Mouse (Mus musculus) frontal cortex, postnatal 25 days (tissue): ENCODE measurements at regions not wholly inside any gene's neighbourhood (a gene's known extent, or its start where the extent isn't known, plus 50 kb on each side); places are given as distances from the start of the nearest gene placed in this dataset.

Source experiments
- DNase-seq, 2 experiments: peaks; one replicate each; pipeline ENCODE4 v3.0.0; 2022; ENCODE audit warnings: low spot score in 2 of 2

DNA sequence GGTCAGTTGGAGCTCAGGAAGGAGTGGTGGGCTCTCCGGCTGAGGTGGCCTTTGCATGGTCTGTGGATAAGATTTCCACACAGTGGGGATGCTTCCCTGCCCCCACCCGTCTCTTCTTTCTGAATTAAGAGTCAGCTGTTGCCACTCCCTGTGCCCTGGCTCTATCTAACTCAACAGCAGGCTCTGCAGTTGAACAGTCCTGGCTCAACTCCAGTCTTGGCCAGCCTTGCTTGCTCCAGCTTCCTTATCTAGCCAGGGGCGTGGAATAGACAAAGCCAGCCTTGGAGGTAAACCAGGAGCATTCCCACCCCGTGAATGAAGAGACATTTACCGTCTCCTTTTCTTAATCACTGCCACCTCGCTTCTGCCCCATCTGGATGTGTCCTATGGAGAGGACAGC, 89.7 kb downstream of the Mn1 start:
- DNase-seq = no peak

DNA sequence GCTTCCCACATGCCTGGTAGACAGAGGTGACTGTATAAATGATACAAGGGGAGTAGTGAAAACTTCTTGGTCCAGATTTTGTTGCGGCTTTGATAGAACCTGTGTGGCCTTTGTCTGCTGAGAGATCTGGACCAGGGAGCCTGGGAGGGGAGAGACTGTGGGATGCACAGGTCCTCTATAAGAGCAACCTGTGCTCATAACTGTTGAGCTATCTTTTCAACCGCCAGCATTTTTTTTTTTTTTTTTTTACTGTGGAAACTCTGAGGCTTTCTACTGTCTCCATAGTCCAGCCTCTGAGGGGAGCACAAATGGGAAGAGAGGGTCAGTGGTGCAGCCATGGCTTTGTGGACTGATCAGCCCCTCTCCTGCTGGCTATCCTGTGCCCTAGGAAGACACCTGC, 90.2 kb downstream of the Mn1 start:
- DNase-seq = no peak

DNA sequence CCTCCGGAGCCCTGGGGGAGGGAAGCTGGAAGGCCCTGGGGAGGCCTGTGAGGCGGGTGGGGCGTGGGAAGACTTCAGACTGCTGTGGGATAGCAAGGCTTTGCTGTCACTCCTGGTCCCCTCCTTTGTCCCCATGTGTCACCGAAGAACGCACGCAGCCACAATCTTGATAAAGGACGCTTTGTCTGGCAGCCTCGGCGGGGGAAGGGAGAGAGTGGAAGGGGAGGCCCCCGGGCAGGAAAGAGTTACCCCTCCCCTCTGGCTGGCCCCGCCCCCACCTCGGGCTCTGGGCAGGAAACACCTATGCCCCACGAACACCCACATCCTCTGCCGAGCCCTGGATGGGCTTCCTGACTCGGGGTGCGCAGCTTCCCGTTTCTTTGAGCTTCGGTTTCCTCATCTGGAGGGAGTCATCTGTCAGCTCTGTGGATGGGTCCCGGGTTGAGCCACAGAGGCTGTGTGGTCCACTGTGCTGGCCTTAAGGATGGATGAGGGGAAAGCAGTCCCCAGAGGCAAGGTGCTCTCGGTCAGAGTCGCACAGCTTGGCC, 91.9 kb downstream of the Mn1 start:
- DNase-seq = no peak

DNA sequence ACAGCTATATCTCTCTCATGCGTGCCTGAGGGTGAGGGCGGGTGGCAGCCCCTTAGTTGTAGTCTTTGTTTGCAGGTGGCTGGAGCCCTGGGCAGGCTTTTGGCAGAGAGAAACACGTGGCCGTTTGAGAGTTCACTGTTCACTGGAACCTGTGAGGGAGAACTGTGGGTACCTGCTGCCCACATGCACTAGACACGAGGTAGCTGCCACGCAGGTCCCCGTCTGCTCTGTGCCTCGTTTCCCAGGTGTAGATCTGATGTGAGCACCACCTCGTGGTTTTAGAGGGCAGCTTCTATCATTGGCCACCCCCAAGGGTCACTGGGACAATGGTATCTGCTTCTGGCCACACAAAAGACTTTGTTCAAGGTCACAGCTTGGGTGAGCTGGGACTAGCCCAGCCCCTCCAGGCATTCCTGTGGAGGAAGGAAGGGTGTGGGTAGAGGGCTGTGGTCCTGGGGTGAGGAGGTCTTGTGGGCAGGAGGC, 92.5 kb downstream of the Mn1 start:
- no peak for DNase-seq

DNA sequence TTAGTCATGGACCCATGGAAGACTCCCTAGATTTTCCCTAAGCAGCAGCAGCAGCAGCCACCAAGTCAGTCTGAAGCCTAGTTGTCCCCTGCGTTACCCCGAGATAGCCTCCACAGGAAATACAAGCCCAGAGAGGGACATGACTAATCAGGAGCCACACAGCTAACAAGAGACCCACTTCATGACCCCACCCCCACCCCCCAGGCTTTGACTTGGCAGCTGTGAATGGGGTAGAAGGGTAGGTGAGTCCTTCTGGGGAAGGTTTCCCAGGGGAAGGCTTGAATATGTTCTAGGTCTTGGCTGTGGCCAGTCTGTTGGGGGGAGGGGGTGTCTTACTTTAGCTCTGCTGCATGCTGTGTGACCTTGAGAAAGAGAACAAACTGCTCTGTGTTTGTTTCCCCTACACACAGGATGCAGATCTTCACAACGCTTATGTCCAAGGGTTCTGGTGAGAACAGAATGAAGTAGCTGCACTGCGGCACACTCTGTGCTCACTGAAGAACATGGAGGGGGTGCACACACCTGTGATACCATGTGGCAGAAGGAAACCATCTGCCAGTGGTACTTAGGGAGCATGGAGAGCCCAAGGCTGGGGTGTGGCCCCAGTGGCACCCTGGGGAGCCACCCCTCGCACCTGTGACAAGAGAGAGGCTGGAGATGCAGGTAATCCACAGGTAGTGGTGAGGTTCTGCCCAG, 93.2 kb downstream of the Mn1 start:
- DNase-seq = no peak

DNA sequence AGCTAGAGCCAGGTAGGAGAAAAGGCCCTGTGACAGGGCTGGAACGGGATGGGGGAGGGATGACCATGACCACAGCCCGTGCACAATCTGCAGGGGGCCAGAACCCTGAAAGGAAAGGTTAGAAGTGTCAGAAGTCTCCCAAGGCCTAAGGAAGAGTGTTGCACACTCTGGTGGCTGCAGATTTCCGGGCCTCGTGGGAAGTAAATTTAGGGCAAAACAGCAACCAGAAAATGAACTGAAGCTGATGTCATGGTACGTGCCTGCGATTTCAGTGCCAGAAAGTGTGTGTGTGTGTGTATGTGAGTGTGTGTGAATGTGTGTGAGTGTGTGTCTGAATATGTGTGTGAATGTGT, 93.7 kb downstream of the Mn1 start:
- no peak for DNase-seq

DNA sequence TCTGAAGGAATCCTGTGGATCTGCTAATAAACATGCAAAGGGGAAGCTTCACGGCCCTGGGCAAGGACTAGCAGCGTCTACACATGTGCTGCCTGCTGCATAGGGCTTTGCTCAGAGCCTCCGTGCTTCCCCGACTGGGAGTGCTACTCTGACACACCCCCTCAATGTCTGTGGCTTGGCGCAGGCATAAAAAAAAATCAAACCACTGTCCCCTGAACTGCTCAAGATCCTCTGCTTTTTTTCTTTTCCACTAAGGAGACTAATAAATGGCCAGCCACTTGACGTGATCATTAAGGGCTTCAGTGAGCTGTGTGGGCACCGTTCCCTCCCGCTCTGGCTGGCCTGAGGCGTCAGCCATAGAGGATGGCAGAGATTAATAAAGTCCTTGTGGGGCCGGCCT, 94.8 kb downstream of the Mn1 start:
- no peak for DNase-seq

DNA sequence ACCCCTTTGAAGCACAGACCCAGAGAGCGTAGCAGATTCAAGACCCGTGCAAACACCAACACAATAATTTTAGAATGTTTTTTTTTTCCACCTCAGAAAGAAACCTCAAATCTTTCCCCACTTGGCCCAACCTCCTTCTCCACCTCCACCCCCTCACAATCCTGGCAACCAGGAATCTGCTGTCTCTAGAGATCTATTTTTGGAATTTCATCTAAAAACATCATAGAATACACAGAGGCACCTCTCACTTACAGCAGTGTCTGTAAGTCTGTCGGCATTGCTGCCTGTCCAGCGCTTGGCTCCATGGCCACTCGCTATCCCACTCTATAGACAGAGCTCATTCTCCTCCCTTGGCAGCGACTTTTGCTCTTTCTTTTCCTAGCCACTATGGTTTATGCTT, 96.8 kb downstream of the Mn1 start:
- DNase-seq = no peak

DNA sequence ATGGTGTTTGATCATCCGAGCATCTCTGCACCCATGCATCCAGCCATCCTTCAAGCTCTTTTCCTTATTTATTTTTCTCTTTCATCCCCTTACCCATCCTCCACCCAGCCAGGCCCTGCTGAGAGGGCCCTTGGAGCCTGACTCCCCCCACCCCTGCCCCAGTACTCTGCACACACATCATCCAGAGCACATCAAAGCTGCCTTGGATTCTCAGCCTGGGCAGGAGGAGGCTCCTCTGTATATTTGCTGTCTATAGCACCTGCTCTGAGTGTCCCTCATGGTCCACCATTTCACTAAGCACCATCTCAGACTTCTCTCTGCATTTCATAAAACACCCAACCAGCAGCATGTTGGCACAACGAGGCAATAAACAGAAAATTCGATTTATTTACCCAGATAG, 101.9 kb downstream of the Mn1 start:
- no peak for DNase-seq

DNA sequence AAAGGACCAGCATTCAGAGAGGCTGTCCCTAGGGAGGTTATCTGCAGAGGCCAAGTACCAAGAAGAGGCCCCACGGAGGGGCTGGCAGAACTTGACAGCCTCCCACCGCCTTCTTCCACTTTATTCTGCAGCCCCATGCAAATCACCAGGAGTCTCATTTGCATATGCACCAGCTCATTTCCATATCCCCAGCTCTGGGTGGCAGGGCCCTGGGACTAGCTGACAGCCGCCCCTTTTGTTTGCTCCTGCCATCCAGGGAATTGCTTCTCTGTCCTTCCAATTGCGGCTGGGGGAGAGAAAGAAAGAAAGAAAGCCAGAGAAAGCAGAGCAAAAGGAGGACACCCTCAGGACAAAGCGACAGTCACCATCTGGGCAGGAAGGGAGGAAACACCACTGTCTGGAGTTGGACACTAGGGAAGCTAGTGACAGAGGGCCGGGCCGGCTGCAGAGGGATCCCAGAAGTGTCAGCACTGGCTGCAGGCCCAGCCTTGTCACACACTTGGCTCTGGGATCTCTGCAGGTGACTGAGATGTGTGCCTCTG, 102.4 kb downstream of the Mn1 start:
- DNase-seq = no peak

DNA sequence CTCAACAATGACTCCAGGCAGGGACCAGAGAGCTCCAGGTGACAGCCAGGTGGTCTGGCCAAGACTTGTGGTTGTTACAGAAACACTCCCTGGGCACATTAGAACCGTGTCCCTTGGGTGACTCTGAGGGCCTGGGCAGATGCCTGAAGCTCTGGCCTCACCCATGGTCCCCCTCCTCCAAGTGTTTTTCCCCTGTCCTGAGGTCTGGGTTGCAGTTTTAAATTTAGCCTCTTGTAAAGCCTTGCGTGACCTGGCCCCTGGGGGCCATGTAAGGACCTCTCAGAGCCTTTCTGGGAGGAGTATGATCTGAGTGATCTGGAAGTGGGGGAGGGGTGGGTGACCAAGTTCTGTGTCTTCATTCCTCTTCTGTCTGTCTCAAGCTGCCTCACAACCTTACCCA, 104.7 kb downstream of the Mn1 start:
- no peak for DNase-seq

DNA sequence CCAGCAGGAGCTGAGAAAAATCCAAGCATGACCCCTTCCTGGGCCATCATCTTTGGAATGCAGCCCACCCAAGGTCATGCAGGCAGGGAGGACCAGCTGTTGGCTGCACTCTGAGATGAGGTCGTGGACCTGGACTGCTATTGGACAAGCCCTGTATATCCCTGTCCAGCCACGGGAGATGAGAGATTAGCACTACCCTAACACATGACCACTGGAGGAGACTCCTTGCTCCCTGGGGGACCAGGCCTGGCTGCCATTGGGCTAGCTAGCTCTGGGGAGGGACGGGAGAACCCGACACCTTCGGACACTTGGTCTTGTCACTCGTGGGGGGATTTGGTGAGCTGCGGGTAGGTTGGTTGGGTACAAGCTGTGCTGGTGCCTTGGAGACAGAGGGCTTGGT, 105.4 kb downstream of the Mn1 start:
- DNase-seq = no peak

DNA sequence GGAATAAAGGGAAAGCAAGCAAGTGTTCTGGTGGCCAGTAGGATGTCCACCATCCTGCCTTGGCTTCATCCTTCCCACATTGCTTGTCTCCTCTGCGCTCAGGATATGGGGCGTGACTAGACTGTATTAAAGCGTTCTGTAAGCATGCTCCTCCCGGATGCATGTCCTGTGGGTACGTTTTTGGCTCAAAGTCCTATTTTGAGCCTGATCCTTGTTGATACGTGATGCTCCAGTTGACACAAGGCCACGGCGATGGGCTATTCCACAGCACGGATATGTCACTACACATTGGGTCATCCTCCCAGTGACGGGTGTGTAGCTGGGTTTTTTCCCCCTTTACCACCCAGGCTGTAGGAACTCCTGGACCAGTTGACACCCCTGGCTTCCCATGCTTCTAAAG, 110.6 kb downstream of the Mn1 start:
- no peak for DNase-seq

DNA sequence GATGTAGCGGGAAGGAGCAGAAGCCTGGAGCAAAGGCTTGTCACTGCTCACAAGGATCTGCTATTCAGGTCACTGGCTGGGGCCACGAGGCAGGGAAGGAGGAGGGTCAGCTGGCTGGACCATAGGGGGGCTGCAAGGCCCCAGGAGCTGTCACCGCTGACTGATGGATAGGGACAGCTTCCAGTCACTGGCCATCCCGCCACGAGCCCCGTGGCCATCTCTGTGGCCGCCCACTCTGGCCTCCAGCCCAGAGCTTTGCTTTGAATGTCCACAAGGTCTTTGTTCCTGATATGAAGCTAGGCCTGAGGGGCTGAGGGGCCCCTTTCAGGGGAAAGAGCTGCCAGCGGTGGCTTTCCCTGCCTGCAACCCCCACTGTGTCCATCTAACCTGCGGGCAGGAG, 111.9 kb downstream of the Mn1 start:
- no peak for DNase-seq

DNA sequence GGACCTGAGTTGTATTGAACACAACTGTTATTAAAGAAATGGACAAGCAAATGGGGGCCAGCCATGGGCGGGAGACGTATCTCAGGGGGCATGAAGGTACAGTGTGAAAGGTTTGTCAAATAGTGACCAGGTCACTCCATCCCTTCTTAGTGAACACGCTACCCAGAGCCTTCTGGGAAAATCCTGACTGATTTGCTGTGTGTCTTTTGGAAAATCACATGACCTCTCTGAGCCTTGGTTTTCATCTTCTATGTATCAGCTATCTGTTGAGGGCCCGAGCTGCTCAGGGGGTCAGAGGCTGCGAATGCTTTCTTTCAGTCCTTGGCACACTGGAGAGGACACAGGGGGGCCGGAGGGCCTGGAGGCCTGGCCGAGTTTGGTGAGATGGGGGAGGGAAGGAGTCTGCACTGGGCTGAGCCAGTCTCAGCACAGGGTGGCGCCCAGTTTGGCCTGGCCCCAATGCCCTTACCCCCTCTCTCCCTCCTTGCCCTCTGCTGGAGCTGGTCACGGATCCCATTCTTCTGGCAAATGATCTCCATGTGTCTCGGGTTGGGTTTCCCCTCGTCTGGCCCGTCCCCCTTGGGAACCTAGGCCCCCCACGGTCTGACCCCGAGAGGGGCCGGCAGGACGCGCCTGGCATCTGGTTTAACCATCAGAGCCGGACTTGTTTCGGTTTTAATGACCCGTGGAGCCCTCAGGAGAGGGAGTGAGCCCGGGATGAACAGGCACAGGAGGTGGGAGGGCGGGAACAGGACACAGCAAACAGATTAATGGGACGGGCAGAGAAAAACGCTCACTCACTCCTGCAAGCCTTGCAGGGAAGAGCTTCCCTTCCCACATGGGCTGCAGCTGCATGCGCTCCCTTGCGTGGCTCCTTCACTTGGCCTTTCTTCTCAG, 113.7 kb downstream of the Mn1 start:
- DNase-seq = no peak

DNA sequence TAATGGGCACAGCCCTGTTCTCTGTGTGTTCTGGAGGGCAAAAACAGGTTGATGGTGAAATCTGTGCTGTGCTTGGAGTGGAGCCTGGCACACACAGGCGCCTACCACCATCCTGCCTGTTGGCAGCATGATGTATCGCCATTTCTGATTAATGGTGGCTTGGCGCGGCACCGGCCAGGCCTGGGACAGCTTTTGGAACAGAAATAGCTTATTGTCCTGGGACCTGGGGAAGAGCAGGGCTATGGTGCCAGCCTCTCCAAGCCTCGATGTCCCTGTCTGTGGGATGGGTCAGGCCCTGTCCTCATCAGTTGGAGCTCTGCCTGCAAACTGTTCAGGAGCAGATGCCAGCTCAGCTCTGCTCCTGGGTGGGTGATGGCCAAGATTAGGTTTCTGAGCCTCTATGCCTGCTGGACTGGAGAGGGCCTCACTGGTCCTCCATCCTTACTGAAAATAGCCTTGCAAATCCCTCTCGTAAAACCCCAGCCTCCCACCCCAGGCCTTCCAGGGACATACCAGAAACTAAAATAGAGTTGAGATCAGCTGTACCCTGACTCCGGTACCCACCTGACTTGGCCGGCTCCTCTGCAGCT, 115.4 kb downstream of the Mn1 start:
- no peak for DNase-seq

DNA sequence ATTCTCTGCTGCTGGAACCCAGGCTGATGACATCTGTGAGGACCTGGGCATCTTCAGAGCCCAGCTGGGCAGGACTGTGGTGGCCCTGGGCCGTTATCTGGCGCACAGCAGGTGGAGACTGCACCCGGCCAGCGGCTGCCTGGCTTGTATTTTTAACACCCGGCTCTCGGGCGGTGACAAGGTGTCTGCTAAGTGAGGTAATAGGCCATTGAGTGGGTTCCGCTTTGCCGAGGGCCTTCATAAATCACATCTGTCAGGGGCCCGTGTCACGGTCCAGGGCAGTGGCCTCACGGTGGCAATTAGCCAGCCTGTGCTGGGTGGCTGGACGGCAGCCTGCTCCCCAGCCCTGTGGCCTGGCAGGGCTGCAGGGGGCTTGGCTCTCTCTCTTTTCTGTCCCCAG, 118.8 kb downstream of the Mn1 start:
- DNase-seq = no peak

DNA sequence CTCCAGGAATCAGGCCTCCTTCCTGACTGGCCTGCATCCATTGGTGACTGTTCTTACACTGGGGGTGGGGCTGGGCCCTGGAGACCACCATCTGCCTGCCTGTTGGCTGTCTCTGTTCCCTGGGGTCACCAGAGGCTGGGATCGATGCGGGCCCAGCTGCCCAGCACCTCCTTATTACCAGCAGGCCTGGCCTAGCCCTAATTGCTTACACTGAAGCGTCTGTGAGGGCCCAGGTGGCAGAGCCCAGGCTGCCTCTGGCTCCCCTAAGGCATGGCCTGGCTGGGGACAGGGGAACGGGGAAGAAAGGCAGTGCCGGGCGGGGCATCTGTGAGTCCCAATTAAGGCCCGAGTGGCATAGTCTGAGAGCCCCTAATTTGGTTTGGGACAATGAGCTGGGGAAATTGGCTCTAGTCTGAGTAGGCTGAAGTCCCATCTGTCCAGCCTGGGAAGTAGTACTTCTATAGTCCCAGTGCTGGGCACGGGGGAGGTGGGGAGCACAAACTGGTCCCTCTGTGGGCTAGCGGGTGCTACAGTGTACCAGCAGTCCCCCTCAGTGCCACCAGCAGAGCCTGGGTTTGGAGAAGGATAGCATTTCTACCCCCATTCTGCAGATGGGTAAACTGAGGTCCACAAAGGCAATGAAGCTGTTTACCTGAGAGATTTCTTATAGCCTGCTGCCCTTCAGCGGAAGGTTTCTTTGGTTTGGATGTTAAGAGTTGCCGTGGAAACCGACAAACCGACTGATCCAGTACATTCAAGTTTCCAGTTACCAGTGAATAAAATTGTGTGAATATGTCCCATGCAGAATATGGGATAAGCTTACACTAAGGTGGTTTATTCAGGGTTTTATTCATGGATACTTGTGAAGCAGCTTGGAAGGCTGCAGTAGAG, 121.6 kb downstream of the Mn1 start:
- DNase-seq = no peak

DNA sequence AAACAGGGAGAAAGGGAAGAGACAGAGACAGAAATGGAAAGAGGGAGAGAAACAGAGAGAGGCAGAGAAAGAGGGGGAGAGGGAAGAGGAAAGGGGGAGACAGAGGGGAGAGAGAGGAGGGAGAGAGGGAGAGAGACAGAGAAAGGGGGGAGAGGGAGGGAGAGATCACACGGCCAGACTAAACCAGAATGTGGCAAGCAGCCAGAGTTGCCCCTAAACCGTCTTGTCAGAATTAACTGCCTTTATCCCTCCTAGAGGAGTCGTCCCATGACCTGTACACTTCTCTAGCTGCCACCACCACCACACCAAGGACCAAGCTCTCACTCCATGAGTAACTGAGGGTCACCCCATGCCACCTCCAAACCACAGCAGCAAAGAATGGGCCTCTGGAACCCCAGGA, 123.3 kb downstream of the Mn1 start:
- no peak for DNase-seq

DNA sequence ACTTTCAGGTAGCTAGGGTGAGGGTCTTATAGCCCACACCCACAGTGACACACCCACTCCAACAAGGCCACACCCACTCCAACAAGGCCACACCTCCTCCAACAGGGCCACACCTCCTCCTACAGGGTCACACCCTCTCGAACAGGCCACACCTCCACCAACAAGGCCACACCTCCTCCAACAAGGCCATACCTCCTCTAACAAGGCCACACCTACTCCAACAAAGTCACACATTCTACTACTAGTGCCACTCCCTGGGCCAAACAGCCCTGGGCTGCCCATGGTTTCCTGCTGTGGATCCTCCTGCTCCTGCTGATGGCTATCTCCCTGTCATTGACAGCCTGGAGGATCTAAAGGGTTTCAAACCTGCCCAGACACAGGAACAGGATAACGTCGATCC, 124.9 kb downstream of the Mn1 start:
- DNase-seq = no peak

DNA sequence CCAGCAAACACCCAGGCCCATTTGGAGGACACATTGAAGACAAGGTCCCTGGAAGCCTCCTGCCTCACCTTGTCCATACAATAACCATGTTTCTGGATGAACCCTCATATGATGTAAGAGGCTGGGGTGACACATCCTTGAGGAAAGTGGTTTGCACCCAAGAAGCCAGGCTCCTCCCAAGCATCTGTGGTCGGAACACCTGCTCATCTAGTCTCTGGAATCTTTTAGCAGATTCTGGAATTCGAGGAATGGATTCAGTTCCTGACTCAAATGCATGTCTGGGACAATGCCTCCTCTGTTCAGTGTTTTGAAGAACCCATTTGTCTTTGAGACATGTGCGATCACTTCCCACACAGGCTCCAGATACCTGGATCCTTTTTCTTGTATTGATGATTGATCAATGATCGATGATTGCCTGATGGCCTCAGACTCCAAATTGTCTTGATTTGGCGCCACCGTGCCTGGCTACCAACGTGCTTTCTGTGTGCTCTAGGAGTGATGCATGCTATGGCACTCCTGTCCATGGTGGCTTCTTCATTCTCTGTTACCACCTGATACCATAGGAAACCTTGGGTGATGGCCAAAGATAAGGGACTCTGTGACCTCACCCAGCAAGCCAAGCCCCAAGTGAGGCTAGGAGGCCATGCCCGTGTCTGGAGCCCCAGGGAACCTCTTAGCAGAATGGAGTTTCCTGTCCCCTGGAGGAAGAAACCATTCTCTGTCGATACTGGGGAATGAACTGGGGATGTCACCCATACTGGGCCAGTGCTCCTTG, 126.7 kb downstream of the Mn1 start:
- DNase-seq = no peak
